Mouse (Mus musculus) adipocyte (in vitro differentiated cells): Measurements from ENCODE around the gene Bach2.

Source experiments
- DNase-seq: peaks from one replicate; pipeline ENCODE4 v3.0.0-alpha.2; 2016; ENCODE audit warnings: low spot score

Gene Bach2

DNA sequence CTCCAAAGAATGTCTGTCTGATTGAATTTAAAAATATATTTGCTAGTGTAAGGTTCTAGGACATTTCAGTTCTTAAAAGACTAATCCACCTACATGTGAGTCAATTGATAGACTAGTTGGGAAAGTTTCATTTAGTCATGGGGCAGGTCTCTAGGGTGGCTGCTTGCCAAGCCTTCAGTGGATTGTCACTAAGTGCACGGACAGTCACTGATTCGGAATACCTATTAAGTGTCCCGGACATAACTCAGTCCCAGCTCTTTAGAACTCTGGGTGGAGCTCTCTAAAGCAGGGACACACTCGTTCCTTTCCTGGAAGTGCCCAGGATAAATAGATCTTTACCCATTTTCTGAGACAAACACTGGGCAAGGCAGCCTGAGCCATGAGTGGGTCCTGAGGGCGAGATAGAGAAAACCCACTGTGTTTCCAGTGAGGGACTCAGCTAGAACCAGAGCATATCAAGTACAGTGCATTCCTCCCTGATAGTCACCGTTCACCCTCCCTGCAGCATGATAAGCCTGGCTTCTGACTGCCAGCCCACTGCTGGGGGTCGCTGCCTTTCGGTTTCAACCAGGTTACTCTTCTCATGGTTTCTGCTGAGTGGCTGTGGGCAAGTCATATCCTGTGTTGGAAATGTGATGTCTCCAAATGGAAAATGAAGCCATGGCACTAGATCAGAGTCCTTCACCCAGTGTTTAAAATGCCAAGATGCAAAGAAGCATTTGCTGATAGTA, 92.1 kb downstream of the Bach2 start:
- no peak for DNase-seq

GRCm38 (mm10) chr4:32332028-32332427, 93.4 kb downstream of the Bach2 start:
- DNase-seq, result no peak

DNA sequence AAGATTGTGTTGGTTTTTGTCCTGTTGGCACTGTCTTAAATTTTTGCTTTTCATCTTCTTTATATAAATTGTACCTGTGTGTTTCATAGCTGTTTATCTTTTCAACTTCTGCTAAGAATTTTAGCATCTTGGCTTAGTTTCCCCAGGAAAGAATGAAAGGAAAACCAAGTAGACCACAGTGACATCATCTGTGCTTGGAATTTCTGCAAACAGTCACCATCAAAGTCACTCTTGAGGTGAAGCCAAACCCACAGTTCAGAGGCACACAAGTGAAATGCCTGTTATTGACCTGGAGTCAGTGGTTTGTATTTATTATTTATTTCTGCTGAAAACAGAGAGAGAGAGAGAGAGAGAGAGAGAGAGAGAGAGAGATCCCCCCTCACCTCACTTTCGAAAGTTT, 95.5 kb downstream of the Bach2 start:
- DNase-seq, result no peak

DNA sequence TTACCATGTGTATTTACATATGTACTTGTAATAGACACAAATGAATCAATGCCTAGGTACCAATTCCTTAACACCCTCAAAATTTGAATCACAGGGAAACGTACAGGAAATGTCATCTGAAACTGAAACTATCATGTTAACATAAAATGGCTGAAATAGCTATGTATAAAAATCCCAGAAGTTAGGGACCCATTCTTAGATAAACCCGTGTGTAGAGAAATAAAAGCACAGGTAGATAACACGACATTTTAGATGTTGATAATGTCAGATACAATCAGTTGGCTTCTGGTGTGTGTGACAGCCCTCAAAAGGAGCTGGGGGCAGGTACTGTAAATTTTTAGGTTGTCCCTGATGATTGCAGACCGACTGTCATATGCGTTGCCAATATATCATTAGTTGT, 96.2 kb downstream of the Bach2 start:
- DNase-seq, result no peak

DNA sequence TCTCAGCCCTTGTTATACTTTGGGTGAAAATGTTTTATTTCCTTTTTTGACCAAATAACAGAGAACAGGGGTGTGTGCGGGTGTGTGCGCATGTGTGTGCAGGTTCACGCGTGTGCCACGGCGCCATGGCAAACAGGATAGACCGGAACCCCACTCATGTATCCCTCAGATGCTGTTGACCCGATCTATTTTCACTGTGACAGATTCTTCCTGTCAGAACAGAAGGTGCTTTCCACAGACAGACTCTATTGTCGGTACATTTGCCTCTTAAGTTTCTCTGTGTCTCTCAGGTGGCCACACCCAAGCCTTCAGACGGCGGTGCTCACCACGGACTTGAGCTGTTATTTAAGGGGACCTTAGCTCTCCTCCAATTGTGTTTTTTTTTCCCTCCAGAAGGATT, 97.1 kb downstream of the Bach2 start:
- no peak for DNase-seq

GRCm38 (mm10) chr4:32336642-32337041, 98.0 kb downstream of the Bach2 start:
- no peak for DNase-seq

DNA sequence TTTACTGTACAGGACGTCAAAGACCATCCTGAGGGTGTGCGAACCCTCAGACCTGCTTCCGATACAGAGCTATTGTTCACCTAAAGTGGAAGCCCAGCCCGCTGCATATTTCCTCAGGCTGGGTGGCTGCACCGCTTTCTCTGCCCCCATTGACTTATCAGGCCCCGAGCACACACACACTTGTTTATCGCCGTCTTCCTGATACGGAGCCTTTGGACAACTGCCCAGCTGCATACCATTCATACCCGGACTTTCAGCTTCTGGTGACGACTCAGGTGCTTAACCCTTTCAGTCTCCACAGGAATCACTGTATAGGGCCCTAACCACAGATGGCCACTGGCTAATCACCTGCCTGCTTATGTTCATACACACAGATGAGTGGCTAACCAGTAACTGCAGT, 99.0 kb downstream of the Bach2 start:
- DNase-seq, result no peak

DNA sequence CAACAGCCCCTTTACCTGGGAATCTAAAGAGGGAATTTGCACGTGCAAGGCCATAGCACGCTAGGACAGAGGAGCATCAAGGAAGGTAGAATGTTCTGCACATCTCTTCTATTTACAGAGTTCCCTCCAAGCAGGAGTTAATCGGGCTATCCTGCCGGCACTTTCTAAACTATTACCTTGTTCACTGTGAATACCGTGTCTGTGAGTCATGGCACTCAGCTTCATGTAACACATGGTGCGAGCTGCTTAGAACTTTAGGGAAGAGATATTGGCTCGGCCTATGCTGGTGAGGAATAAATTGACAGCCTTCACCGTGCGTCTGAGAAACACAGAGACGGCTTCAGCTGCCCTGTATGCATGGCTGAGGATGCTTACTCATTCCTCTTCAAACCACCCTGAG, 99.8 kb downstream of the Bach2 start:
- no peak for DNase-seq

- DNase-seq, result no peak
Observed at GRCm38 (mm10) chr4:32340844-32341243, 102.2 kb downstream of the Bach2 start.

- peak; percentile 12 for DNase-seq
Observed at GRCm38 (mm10) chr4:32342269-32342668, 103.7 kb downstream of the Bach2 start.

- DNase-seq, result no peak
Observed at GRCm38 (mm10) chr4:32343256-32344165, 104.9 kb downstream of the Bach2 start.

DNA sequence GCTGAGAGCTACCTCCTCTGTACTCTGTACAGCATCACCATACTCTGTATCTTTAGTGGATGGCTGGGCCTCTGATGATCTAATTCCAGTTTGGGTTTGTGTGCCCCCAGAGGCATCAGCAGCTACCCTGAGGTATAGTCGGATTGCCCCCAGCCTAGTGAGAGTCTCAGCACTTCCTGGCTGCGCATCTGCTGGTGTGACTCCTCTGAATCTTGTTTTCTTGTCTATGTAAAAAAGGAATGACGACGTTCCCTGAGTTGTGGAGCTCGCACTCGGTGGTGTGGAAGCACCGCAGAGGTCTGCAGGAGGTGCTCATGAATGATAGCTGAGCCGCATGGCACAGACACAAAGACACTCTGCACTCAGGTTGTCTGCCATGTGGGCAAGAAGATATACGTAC, 105.7 kb downstream of the Bach2 start:
- no peak for DNase-seq

DNA sequence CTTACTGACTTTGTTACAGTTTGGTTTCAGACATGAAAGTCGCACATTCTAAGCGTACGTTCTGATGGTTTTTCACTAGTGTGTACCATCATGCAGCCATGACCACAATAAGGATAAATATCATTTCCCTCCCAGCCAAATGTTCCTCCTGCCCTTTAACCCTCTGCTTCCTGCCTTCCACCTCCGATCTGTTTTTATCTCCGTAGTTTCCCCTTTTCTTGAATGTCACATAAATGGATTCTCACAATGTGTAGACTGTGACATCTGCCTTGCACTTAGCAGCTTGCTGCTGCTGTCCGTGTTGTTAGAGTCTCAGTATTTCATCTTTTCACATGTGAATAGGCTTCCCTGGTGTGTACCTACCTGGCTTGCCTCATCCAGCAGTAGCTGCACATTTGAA, 108.6 kb downstream of the Bach2 start:
- DNase-seq, result no peak

DNA sequence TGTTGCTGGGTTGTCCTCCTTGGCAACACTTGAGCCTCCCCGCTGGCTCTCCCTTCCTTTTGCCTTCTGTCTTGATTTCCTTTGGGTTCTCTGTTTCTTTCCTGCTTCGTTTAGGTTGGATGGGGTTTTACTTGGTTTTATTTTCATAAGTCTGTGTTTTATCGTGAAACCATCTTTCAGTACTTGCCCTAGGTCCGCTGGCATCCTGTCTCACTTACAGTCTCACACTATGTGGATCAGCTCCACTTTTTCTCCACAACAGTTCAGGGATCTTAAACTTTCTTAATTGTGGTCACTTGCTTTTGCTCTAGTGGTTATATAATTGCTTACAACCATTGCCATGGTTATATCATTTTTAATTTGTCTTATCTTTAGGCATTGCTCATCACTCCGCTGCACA, 109.1 kb downstream of the Bach2 start:
- no peak for DNase-seq

- no peak for DNase-seq
Observed at GRCm38 (mm10) chr4:32349361-32349760, 110.8 kb downstream of the Bach2 start.

DNA sequence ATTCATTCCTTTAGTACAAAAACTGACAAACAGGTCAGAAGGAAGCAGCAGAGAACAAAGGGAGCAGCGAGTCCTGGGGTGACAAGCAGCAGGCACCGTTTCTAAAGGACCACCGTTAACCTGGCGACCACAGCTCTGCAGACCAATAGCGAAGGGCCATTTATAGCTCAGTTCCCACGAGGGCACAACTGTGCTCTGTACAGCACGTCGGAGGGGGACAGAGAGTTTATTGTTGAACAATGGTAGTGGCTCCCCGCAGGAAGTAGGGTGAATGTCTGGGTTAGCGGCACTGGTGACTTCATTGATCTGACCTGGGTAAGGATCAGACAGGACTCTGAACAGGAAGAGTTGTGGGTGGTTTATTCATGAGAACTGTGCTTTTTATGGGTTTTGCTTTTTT, 112.6 kb downstream of the Bach2 start:
- no peak for DNase-seq

DNA sequence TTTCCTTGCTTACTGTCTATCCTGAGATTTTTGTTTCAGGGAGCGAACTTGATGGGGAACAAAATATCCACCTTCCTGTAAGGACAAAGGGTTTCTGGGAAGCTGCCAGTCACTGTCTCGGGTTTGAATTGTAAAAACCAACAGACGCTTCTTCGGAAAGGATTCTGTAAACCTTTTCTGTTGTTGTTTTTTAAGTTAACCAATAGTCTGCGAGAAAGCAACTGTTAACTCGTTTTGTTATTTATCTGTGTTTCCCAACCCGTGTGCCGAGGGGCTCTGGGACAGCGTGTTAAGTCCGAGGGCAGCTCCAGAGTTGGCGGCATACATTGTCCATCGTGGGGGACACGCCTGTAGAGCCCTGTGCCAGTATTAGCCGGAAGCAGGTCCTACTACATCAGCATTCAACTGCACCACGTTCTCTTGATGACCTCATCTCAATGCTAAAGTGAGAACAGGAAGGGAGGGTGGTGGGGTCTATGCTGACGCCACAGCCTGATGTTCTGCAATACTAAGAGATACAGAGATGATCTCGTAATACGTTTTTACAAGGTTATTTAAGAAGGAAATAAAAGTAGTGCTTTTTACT, 113.2 kb downstream of the Bach2 start:
- DNase-seq, result no peak

GRCm38 (mm10) chr4:32352442-32352841, 113.8 kb downstream of the Bach2 start:
- DNase-seq, result no peak

DNA sequence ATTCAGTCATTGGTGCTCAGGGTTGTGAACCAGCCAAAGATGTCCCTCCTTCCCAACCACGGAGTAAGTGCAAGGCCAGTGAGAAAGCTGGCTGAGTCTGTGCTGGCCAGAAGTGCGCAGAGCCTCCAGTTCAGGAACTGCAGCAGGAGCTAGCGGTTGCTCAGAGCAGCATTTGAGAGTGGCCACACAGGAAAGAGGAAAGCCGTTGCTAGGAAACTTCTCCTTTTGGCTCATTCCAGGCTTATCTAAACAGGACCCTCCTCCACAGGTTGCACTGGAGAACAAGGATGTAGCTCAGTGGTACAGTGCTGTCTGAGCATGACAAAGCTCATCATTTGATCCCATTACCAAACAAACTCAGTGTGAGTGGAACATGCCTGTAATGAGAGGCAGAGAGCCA, 114.2 kb downstream of the Bach2 start:
- DNase-seq, result no peak

GRCm38 (mm10) chr4:32355935-32356617, 117.5 kb downstream of the Bach2 start:
- DNase-seq, result no peak

DNA sequence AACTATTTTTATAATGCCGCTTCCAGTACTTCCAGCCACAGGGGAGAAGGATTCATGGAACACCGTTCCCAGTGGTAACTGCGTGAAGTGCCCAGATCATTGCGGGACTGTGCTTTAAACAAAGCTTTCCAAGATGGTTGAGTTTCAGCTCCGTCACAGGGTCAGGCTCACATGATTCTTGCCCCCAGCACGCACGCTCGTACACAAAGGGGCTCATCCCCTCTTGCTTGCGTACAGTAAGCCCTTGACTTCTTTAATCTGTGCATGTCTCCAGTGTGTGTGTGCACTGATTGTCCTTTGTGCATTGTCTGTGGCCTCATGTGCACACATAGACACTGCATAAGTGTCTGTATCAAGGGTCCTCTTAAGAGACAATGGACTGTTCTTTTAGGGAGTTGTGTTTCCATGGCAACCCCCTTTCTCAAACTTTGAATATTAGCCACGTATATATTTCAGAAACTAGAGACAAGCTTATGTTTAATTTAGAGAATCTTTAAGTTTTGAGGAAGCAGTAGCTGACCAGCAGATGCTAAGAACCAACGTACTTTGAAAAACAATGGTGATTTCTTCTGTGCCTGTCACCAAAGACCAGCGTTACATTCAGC, 119.5 kb downstream of the Bach2 start:
- no peak for DNase-seq
